Mouse (Mus musculus): ENCODE measurements around the gene Cacna2d1.

Gene Cacna2d1

GRCm38 (mm10) chr5:16166117-16166867, 231.8 kb downstream of the Cacna2d1 start:
- DNase-seq, result no peak

- no peak for DNase-seq
Observed at GRCm38 (mm10) chr5:16166868-16167267, 232.4 kb downstream of the Cacna2d1 start.

DNA sequence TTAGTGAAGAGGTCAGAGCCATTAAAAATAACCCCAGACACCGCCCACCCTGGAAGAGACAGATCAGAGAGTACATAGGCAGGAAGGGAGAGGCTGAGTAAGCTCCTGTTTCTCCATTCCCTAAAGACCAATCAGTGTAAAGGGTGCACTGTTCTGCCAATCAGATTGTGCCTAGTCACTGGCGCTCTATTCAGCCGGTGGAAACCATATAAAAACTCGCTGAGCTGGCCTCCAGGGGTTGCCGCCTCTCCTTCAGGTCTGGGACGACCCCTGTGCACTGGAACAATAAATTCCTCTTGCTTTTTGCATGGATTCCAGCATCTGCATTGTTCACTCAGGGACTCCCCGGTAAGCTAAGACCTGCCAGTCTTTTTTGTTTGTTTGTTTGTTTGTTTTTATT, 246.6 kb downstream of the Cacna2d1 start:
- DNase-seq, result no peak

- no peak for DNase-seq
Observed at GRCm38 (mm10) chr5:16184064-16184463, 249.6 kb downstream of the Cacna2d1 start.

GRCm38 (mm10) chr5:16187931-16188330, 253.4 kb downstream of the Cacna2d1 start:
- no peak for DNase-seq

DNA sequence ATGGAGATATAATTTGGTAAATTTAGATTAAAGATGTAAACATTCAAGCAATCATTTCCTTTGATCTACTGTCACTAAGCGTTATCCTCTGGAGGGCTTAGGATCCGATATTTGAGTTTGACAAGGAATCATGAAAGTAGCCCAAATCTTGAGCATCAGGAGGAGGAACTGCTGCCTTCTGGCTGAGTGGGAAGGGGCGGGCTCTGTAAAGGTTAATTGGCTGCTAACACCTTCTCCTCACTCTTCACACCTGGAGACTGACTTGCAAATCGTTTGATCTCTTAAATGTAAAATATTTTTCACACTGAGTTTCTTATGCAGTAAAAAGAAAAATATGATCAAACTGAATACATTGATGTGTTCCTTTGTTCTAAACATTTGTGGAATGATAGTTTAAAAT, 255.4 kb downstream of the Cacna2d1 start:
- DNase-seq, result no peak

DNA sequence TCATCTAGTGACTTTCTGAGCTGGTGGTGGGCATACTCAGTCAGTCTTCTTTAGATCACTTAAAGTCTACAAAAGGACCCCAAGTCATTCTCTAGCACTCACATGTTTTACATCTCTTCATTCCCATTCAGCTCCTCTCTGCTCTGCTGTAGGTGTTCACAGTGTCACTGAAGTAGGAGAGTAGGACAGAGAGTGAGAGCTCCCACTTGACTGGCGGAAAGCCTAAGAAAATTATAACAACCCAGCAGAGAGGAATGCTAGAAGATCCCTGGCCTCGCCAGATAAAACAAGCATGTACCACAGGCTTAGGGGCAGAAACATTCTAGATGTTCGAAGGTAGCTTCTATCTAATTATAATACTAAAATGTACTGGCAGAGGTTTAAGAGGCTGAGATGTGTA, 256.7 kb downstream of the Cacna2d1 start:
- no peak for DNase-seq

DNA sequence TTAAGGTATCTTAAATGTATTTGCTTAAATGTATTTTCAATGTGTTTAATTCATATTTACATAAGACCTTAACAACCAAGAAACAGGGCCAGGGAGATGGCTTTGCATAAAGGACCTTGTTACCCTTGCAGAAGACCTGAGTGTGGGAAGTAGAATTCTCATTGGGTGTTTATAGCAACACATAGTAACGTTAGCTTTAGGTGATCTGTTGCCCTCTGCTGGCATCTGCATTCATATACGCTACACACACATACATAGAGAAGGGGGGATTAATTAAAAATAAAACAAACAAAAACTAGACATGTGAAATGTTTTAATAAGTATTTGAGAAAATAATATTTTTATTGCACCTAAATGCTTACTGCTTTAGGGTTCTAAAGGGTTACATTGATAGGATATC, 265.3 kb downstream of the Cacna2d1 start:
- no peak for DNase-seq

- DNase-seq, result no peak
Observed at GRCm38 (mm10) chr5:16221960-16222359, 287.5 kb downstream of the Cacna2d1 start.

DNA sequence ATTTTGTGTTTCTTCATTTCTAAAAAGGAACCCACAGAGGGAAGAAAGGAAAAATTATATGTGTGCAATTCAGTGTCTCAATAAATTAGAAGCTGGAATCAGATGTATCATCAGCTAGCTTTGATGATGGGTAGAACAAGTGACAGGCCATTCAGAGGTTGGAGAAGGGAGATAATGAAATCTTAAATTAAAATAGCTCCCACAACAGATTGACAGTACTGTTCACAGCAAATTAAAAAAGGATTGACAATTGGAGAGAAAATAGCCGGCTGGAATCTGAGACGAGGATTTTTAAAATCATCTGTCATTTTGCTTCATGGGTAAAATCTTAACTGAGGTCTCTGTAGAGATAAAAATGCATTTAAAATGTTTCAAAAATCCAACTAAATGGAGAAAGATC, 290.9 kb downstream of the Cacna2d1 start:
- no peak for DNase-seq

- no peak for DNase-seq
Observed at GRCm38 (mm10) chr5:16229384-16229783, 294.9 kb downstream of the Cacna2d1 start.

DNA sequence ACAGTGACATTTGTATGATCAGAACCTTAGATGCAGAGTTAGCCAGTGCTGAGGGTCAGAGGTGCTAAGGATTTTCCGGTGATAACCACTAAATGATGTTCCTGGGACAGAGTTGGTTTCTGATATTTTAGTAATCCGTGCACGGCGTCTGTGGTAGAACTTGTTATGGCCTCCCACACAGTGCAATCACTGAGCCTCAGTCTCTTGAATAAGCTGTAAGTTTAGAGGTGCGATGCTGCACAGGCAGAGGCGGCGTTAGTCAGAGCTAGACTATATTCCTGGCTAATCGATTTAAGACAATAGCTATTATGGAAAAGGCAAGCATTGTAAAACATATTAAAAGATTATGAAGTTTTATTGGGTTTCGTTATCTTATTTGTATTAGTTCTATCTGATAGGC, 297.0 kb downstream of the Cacna2d1 start:
- no peak for DNase-seq

- no peak for DNase-seq
Observed at GRCm38 (mm10) chr5:16234891-16235290, 300.4 kb downstream of the Cacna2d1 start.

DNA sequence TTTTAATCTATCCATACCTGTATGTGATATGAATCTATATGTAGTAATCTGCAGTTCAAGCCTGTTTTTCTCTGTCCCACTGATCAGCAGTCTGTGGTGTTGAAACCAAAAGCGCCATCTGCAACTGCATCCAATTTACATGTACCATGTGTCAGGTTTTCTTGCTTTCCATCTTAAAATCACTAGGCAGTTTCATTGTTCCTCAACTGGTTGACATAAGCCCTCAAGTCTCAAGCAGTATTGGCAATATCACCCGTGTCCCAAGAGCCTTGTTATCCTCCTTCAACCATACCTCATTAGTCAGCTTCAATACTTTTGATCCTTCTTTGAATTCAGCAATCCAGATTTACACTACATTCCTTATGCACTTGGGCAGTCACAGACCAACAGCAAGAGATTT, 301.4 kb downstream of the Cacna2d1 start:
- no peak for DNase-seq

DNA sequence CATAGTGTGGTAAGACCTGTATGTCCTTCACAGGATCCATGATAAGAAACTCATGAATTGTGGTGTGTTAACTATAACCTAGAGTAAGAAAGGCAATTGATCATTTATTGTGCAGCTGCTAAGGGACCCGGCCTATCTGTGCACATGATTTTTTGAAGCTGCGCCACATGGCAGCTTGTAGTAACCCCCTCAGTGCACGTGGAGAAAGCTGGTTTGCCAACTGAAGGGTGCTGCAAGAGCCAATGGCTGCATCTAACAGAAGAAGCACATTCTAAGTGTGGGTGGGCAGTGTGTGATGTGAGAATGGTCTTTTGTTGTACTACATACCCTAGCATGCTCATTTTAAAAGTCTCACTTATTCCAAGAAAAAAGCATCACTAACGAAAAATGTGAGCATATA, 302.1 kb downstream of the Cacna2d1 start:
- no peak for DNase-seq

- peak; percentile 22 for DNase-seq
Observed at GRCm38 (mm10) chr5:16237972-16238371, 303.5 kb downstream of the Cacna2d1 start.

DNA sequence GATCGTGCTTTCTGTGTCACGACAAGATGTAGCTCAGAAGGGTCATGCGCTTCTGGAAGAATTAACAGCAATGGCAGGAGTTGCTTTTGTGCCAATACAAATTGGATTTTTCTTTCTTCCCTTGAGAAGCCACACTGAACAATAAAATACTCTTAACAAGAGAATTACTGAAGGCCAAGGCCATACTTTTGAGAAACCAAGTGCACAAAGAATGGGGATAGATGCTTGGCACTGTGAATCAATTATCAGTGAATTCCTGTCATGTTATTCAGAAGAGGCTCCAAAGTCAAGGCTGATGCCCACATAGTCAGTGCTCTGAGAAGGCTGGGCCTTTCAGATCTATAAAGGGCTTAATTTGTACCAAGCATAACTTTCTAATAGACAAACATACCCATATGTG, 305.8 kb downstream of the Cacna2d1 start:
- no peak for DNase-seq

DNA sequence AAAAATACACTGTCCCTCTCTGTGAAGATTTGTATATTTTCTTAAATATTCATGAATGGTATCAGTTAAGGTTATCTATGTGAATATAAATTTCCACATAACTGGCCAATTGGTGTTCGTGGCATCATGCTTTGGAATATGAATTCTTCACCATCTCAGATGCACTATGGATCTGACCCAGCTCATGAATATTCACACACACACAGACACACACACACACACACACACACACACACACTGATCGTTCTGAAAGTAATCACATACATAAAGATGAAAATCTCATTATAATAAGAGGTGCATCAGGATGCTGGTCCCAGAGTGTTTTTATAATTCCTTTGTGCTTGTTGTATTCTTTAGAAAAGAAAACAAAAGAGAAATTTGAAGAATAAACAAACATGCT, 309.1 kb downstream of the Cacna2d1 start:
- no peak for DNase-seq

GRCm38 (mm10) chr5:16252738-16253513, 318.4 kb downstream of the Cacna2d1 start:
- no peak for DNase-seq

DNA sequence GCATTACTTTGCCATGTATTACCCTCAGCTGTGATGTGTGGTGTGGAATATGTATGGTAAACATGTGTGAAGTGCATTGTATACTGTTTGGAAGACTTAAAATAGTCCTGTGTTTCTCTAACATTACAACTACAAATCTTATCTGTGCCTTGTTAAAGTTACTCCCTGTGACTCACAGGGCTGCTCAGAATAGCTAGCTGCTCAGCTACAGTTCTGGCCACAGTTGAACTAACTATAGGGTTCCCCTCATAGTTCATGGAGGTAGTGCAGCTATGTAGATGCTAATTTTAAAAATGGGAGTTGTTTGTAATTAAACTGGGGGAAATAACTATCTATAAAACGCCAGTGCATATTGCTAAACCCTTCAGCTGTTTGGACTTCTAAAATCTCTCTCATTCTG, 319.3 kb downstream of the Cacna2d1 start:
- DNase-seq, result no peak

DNA sequence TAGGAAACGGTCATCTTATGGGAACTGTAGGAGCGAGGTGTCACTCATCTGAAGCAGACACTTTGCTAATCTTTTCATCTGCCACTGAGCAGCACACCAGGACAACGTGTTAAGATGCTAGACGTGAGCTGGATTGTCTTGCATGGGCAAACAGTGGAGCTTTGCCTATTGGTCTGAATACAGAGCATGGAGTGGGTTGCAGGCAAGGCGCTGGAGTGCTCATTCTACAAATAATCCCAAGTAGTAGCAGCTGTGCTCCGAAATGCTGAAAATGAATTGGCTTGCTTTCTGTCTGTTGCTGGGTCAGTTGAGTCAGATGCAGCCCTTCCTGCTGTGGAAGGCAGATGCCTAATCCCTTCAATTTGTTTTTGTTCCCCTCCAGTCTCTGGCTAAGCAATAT, 330.9 kb downstream of the Cacna2d1 start:
- no peak for DNase-seq

GRCm38 (mm10) chr5:16277058-16277457, 342.6 kb downstream of the Cacna2d1 start:
- no peak for DNase-seq

GRCm38 (mm10) chr5:16281229-16281628, 346.7 kb downstream of the Cacna2d1 start:
- no peak for DNase-seq

GRCm38 (mm10) chr5:16293223-16293622, 358.7 kb downstream of the Cacna2d1 start:
- DNase-seq, result no peak
